Mouse (Mus musculus): ENCODE measurements at regions not wholly inside any gene's neighbourhood (a gene's known extent, or its start where the extent isn't known, plus 50 kb on each side); places are given as distances from the start of the nearest gene placed in this dataset.

GRCm38 (mm10) chr1:177670576-177670975 is 59.0 kb upstream of the 1700016C15Rik start:
- no peak for TF ChIP-seq CTCF (conservative IDR thresholded peaks at IDR 0.05; ENCODE audit: low read length)
- TF ChIP-seq POU5F1 (IDR thresholded peaks at IDR 0.05; ENCODE audit: borderline replicate concordance, low read length), result no peak
- TF ChIP-seq NANOG (IDR thresholded peaks at IDR 0.05; ENCODE audit: borderline replicate concordance, low read length), result no peak

Measured in E14TG2a.4 (cell line).